Mouse (Mus musculus): ENCODE measurements at regions not wholly inside any gene's neighbourhood (a gene's known extent, or its start where the extent isn't known, plus 50 kb on each side); places are given as distances from the start of the nearest gene placed in this dataset.
"Not testable (repeated sequence)": the region's sequence is repeated elsewhere in the genome, so short reads cannot be mapped to it uniquely, and the experiment has no call there.

GRCm38 (mm10) chr9:3116311-3116710 is 79.6 kb downstream of the Gm10715 start:
- not testable (repeated sequence) for H3K27ac ChIP-seq (ENCODE audit: low read depth, low read length); H3K27me3 ChIP-seq (replicated peaks; ENCODE audit: control insufficient read depth, insufficient read depth, low read length); H3K4me1 ChIP-seq (replicated peaks; ENCODE audit: control insufficient read depth, insufficient read depth, low read length); H3K9ac ChIP-seq (ENCODE audit: low read depth, low read length); ATAC-seq (replicated peaks; ENCODE audit: low FRiP score); H3K4me3 ChIP-seq (ENCODE audit: low read depth, low read length); DNase-seq (ENCODE audit: low spot score); H3K4me2 ChIP-seq; H3K36me3 ChIP-seq (ENCODE audit: control insufficient read depth, insufficient read depth, low read length)
- H3K9me3 ChIP-seq (ENCODE audit: control insufficient read depth, low read length): peaks cover 11% of the 10 kb centered on the region
- WGBS: 83% methylated on average over 20 of the region's 20 CpGs

- H3K9me3 ChIP-seq (ENCODE audit: control insufficient read depth, low read length): peaks cover 18% of the 10 kb centered on the region
- ATAC-seq (replicated peaks; ENCODE audit: low FRiP score) (no peak), DNase-seq (ENCODE audit: low spot score) (no peak)
- no peak overlapping the region for H3K9ac ChIP-seq (ENCODE audit: low read depth, low read length)
- no peak overlapping the region for H3K4me2 ChIP-seq
- no peak overlapping the region for H3K4me3 ChIP-seq (ENCODE audit: low read depth, low read length)
- no peaks in the 10 kb centered on the region for H3K4me1 ChIP-seq (replicated peaks; ENCODE audit: control insufficient read depth, insufficient read depth, low read length)
- H3K27ac ChIP-seq (ENCODE audit: low read depth, low read length): no peak overlapping the region
- no peaks in the 10 kb centered on the region for H3K36me3 ChIP-seq (ENCODE audit: control insufficient read depth, insufficient read depth, low read length)
- no peaks in the 10 kb centered on the region for H3K27me3 ChIP-seq (replicated peaks; ENCODE audit: control insufficient read depth, insufficient read depth, low read length)
These were observed 124.5 kb downstream of the Gm10715 start for GRCm38 (mm10) chr9:3161181-3161580.

- H3K27me3 ChIP-seq (replicated peaks; ENCODE audit: control insufficient read depth, insufficient read depth, low read length): no peaks in the 10 kb centered on the region
- H3K36me3 ChIP-seq (ENCODE audit: control insufficient read depth, insufficient read depth, low read length): no peaks in the 10 kb centered on the region
- H3K9ac ChIP-seq (ENCODE audit: low read depth, low read length): no peak overlapping the region
- H3K4me1 ChIP-seq (replicated peaks; ENCODE audit: control insufficient read depth, insufficient read depth, low read length): no peaks in the 10 kb centered on the region
- H3K27ac ChIP-seq (ENCODE audit: low read depth, low read length): no peak overlapping the region
- H3K4me3 ChIP-seq (ENCODE audit: low read depth, low read length): no peak overlapping the region
- H3K9me3 ChIP-seq (ENCODE audit: control insufficient read depth, low read length): peaks cover 14% of the 10 kb centered on the region; the same call in 1 of the 2 replicates
- no peak overlapping the region for H3K4me2 ChIP-seq
- DNase-seq (ENCODE audit: low spot score): no peak
- no peak for ATAC-seq (replicated peaks; ENCODE audit: low FRiP score)
These were observed 147.7 kb downstream of the Gm10715 start for GRCm38 (mm10) chr9:3184343-3184742.

- H3K4me2 ChIP-seq: peak overlapping the region; percentile 55
These were observed 135.6 kb upstream of the Alkbh8 start for GRCm38 (mm10) chr9:3199151-3200018.

GRCm38 (mm10) chr9:3200019-3200347 is 135.0 kb upstream of the Alkbh8 start:
- not testable (repeated sequence) for H3K4me3 ChIP-seq (ENCODE audit: low read depth, low read length); H3K27me3 ChIP-seq (replicated peaks; ENCODE audit: control insufficient read depth, insufficient read depth, low read length); H3K27ac ChIP-seq (ENCODE audit: low read depth, low read length); H3K9ac ChIP-seq (ENCODE audit: low read depth, low read length); DNase-seq (ENCODE audit: low spot score); H3K9me3 ChIP-seq (ENCODE audit: control insufficient read depth, low read length); H3K36me3 ChIP-seq (ENCODE audit: control insufficient read depth, insufficient read depth, low read length); H3K4me1 ChIP-seq (replicated peaks; ENCODE audit: control insufficient read depth, insufficient read depth, low read length)
- 39% methylated on average over 16 of the region's 16 CpGs for WGBS
- peak; percentile 48 for ATAC-seq (replicated peaks; ENCODE audit: low FRiP score)
- peak overlapping the region; percentile 55 for H3K4me2 ChIP-seq

More at GRCm38 (mm10) chr9:3199151-3200018, 135.6 kb upstream of the Alkbh8 start:
- Histone ChIP-seq H3K27ac (ENCODE audit: low read depth, low read length) (no peak overlapping the region), H3K4me3 (ENCODE audit: low read depth, low read length) (0 out of 2 replicates have a peak overlapping the region, but pooled peaks have one; percentile 20), H3K4me1 (replicated peaks; ENCODE audit: control insufficient read depth, insufficient read depth, low read length) (no peaks in the 10 kb centered on the region), H3K9ac (ENCODE audit: low read depth, low read length) (no peak overlapping the region), H3K9me3 (ENCODE audit: control insufficient read depth, low read length) (no peaks in the 10 kb centered on the region; the same call in 1 of the 2 replicates), H3K36me3 (ENCODE audit: control insufficient read depth, insufficient read depth, low read length) (no peaks in the 10 kb centered on the region), H3K27me3 (replicated peaks; ENCODE audit: control insufficient read depth, insufficient read depth, low read length) (no peaks in the 10 kb centered on the region)
- DNase-seq (ENCODE audit: low spot score) (peak; percentile 32), ATAC-seq (replicated peaks; ENCODE audit: low FRiP score) (peak; percentile 93)
- 25% methylated on average over 33 of the region's 33 CpGs for WGBS

GRCm38 (mm10) chr9:3208120-3208519 is 126.8 kb upstream of the Alkbh8 start:
- not testable (repeated sequence) for H3K9ac ChIP-seq (ENCODE audit: low read depth, low read length)
- WGBS: 89% methylated on average over 1 of the region's 1 CpGs

GRCm38 (mm10) chr9:3258396-3259300 is 76.3 kb upstream of the Alkbh8 start:
- Histone ChIP-seq H3K27ac (ENCODE audit: low read depth, low read length) (no peak overlapping the region), H3K4me2 (no peak overlapping the region), H3K9ac (ENCODE audit: low read depth, low read length) (no peak overlapping the region), H3K27me3 (replicated peaks; ENCODE audit: control insufficient read depth, insufficient read depth, low read length) (no peaks in the 10 kb centered on the region), H3K4me3 (ENCODE audit: low read depth, low read length) (no peak overlapping the region), H3K36me3 (ENCODE audit: control insufficient read depth, insufficient read depth, low read length) (no peaks in the 10 kb centered on the region), H3K4me1 (replicated peaks; ENCODE audit: control insufficient read depth, insufficient read depth, low read length) (no peaks in the 10 kb centered on the region), H3K9me3 (ENCODE audit: control insufficient read depth, low read length) (peaks cover 3% of the 10 kb centered on the region; the same call in 1 of the 2 replicates)
- DNase-seq (ENCODE audit: low spot score): peak; percentile 92
- peak; percentile 100 for ATAC-seq (replicated peaks; ENCODE audit: low FRiP score)
- 61% methylated on average over 10 of the region's 10 CpGs for WGBS

More at GRCm38 (mm10) chr9:3208120-3208519, 126.8 kb upstream of the Alkbh8 start:
- H3K27me3 ChIP-seq (replicated peaks; ENCODE audit: control insufficient read depth, insufficient read depth, low read length); H3K4me1 ChIP-seq (replicated peaks; ENCODE audit: control insufficient read depth, insufficient read depth, low read length); DNase-seq (ENCODE audit: low spot score); H3K4me2 ChIP-seq; H3K36me3 ChIP-seq (ENCODE audit: control insufficient read depth, insufficient read depth, low read length); H3K27ac ChIP-seq (ENCODE audit: low read depth, low read length); ATAC-seq (replicated peaks; ENCODE audit: low FRiP score); H3K9me3 ChIP-seq (ENCODE audit: control insufficient read depth, low read length); H3K4me3 ChIP-seq (ENCODE audit: low read depth, low read length): not testable (repeated sequence)

GRCm38 (mm10) chr9:3260181-3260580 is 74.8 kb upstream of the Alkbh8 start:
- Histone ChIP-seq H3K27ac (ENCODE audit: low read depth, low read length) (no peak overlapping the region), H3K4me3 (ENCODE audit: low read depth, low read length) (no peak overlapping the region), H3K4me2 (no peak overlapping the region), H3K9ac (ENCODE audit: low read depth, low read length) (no peak overlapping the region), H3K36me3 (ENCODE audit: control insufficient read depth, insufficient read depth, low read length) (no peaks in the 10 kb centered on the region), H3K27me3 (replicated peaks; ENCODE audit: control insufficient read depth, insufficient read depth, low read length) (no peaks in the 10 kb centered on the region), H3K9me3 (ENCODE audit: control insufficient read depth, low read length) (peaks cover 3% of the 10 kb centered on the region; the same call in 1 of the 2 replicates), H3K4me1 (replicated peaks; ENCODE audit: control insufficient read depth, insufficient read depth, low read length) (no peaks in the 10 kb centered on the region)
- ATAC-seq (replicated peaks; ENCODE audit: low FRiP score) (no peak), DNase-seq (ENCODE audit: low spot score) (no peak)
- 66% methylated on average over 5 of the region's 5 CpGs for WGBS

All from liver, embryonic 11.5 days (tissue).